Mouse (Mus musculus): Measurements from ENCODE around the gene Ints3.
A peak's percentile ranks its signal among the peaks of the same experiment; 100 is the strongest.

DNA sequence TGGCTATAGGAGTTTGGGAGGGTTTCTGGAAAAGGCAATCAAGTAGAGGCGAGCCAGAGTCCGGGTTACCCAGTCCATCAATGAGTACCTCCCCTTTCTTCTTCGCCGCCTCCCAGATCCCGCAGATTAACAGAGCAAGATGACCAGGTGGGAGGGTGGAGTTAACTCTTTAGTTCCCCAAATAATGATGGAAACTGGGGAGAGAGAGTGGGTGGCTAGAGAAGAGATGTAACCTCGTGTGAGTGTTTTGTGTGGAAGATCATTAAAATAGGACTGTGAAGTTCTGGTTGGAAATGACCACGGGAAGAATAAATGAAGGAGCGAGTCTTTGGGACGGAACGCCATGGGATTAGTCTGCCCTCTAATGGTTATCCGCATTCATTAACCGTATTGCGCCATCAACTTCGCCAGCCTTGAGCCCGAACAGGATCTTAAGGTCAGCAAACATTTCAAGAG is 32.9 kb upstream of the Ints3 start:
- TF ChIP-seq POLR2A (IDR thresholded peaks at IDR 0.05; ENCODE audit: extremely low read depth, insufficient read depth, low read length) (no peak), CTCF (IDR thresholded peaks at IDR 0.05; ENCODE audit: low read depth, low read length) (peak; percentile 73)

Measured in liver, adult 2 months (tissue).